Mouse (Mus musculus): ENCODE data around the gene Srpr. TPM values are rescaled to one million over a fixed set of nuclear protein-coding genes. Genes with fewer than 3 reads are reported as not detected.

Gene Srpr
- polyA plus RNA-seq, 1 experiment from 2014 or later: 139 TPM

GRCm38 (mm10) chr9:35198945-35199771, 817 bp upstream of the Srpr start:
- ATAC-seq (replicated peaks; ENCODE audit: low FRiP score, low read depth): peak; percentile 71
- H3K4me1 ChIP-seq (replicated peaks; ENCODE audit: insufficient read depth, low read length): peaks cover 7% of the 10 kb centered on the region; the same call in 1 of the 2 replicates
- DNase-seq (ENCODE audit: low spot score): peak; percentile 29
- no peaks in the 10 kb centered on the region for H3K36me3 ChIP-seq (ENCODE audit: insufficient read depth, low read length)
- no peak for TF ChIP-seq CTCF (IDR thresholded peaks at IDR 0.05; ENCODE audit: low read depth)
- peak overlapping the region; percentile 52 for H3K27ac ChIP-seq
- no peaks in the 10 kb centered on the region for H3K9me3 ChIP-seq (replicated peaks; ENCODE audit: low read length)
- peak overlapping the region; percentile 66 for H3K9ac ChIP-seq (ENCODE audit: low read depth, low read length)
- peak overlapping the region; percentile 65 for H3K4me3 ChIP-seq (replicated peaks; ENCODE audit: low read depth, low read length)
- H3K27me3 ChIP-seq (ENCODE audit: insufficient read depth, low read length): no peaks in the 10 kb centered on the region
- 20% methylated on average over 18 of the region's 18 CpGs for WGBS
- H3K4me2 ChIP-seq (ENCODE audit: low read length): peak overlapping the region; percentile 56

DNA sequence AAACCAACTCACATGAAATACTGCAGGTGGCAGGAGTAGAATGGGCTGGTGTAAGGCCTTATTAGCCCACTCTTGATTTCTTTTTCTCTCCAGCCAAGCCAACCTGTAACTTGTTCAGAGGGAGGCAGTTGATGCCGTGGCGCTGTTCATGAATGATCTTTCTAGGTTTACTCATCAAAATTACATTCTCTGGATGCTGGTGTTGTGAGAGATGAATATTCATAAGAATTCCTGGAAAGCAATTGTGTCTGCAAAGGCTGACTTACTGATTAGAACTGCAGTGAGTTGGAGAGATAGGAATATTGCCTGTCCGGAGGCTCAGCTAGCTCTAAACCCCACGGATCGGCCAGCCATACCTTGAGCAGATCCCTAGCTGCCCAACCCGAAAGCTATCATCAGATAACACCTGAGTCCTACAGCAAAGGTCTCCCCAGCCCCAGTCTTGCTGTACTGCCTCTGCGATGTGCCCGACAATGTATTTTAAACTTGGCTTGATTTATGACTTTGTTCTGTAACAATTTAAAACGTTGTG, 620 bp downstream of the Srpr start:
- H3K9me3 ChIP-seq (replicated peaks; ENCODE audit: low read length): no peaks in the 10 kb centered on the region
- H3K36me3 ChIP-seq (ENCODE audit: insufficient read depth, low read length): peaks cover 7% of the 10 kb centered on the region
- no peaks in the 10 kb centered on the region for H3K27me3 ChIP-seq (ENCODE audit: insufficient read depth, low read length)
- 41% methylated on average over 9 of the region's 9 CpGs for WGBS
- H3K4me2 ChIP-seq (ENCODE audit: low read length): peak overlapping the region; percentile 56
- ATAC-seq (replicated peaks; ENCODE audit: low FRiP score, low read depth): no peak
- H3K4me3 ChIP-seq (replicated peaks; ENCODE audit: low read depth, low read length): peak overlapping the region; percentile 65; the same call in 1 of the 2 replicates
- TF ChIP-seq CTCF (IDR thresholded peaks at IDR 0.05; ENCODE audit: low read depth): no peak
- H3K9ac ChIP-seq (ENCODE audit: low read depth, low read length): peak overlapping the region; percentile 66; the same call in 1 of the 2 replicates
- H3K27ac ChIP-seq: no peak overlapping the region
- DNase-seq (ENCODE audit: low spot score): no peak
- peaks cover 7% of the 10 kb centered on the region; the same call in 1 of the 2 replicates for H3K4me1 ChIP-seq (replicated peaks; ENCODE audit: insufficient read depth, low read length)

DNA sequence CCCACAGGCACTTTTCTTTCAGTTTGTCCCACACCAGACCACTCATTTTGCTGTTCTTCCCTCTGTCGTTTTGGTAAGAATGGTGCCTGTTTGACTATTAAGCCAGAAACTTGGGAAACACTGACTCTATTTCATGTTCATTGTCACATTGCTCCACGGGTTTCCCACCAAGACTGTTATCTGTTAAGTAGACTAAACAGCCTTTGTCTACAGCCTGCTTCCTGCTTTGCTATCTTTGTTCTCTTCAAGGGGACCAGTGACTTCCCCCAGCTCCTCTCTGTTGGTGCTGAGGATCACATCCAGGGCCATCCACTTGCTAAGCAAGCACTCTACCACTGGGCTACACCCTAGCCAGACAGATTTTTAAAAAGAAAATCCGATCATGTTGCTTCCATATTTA, 3.6 kb downstream of the Srpr start:
- no peak for TF ChIP-seq CTCF (IDR thresholded peaks at IDR 0.05; ENCODE audit: low read depth)
- Histone ChIP-seq H3K27ac (no peak overlapping the region), H3K27me3 (ENCODE audit: insufficient read depth, low read length) (no peaks in the 10 kb centered on the region), H3K9me3 (replicated peaks; ENCODE audit: low read length) (no peaks in the 10 kb centered on the region), H3K9ac (ENCODE audit: low read depth, low read length) (no peak overlapping the region), H3K4me3 (replicated peaks; ENCODE audit: low read depth, low read length) (no peak overlapping the region), H3K4me2 (ENCODE audit: low read length) (no peak overlapping the region), H3K36me3 (ENCODE audit: insufficient read depth, low read length) (peaks cover 35% of the 10 kb centered on the region), H3K4me1 (replicated peaks; ENCODE audit: insufficient read depth, low read length) (peaks cover 7% of the 10 kb centered on the region; the same call in 1 of the 2 replicates)
- 58% methylated on average over 3 of the region's 3 CpGs for WGBS
- ATAC-seq (replicated peaks; ENCODE audit: low FRiP score, low read depth) (no peak), DNase-seq (ENCODE audit: low spot score) (no peak)

DNA sequence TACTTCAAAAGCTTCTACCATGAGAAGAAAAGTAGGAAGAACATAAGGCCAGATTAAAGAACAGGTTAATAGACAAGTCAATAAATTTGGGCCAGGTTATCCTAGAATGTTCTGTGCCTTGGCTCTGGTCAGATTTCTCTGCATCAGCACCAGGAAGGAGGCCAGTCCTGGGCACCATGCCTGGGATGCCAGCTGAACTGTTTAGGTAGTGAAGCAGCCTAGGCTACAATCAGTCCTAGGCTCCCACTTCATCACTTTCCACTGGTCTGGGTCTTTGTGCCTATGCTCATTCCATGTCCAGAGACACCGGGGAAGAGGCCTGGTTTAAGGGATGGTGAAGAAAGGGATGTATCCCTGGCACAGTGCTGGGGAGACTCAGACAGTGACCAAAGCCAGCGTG, 4.4 kb downstream of the Srpr start:
- Histone ChIP-seq H3K4me1 (replicated peaks; ENCODE audit: insufficient read depth, low read length) (peaks cover 7% of the 10 kb centered on the region; the same call in 1 of the 2 replicates), H3K27ac (no peak overlapping the region), H3K9me3 (replicated peaks; ENCODE audit: low read length) (no peaks in the 10 kb centered on the region), H3K27me3 (ENCODE audit: insufficient read depth, low read length) (no peaks in the 10 kb centered on the region), H3K4me3 (replicated peaks; ENCODE audit: low read depth, low read length) (no peak overlapping the region), H3K36me3 (ENCODE audit: insufficient read depth, low read length) (peaks cover 41% of the 10 kb centered on the region), H3K4me2 (ENCODE audit: low read length) (no peak overlapping the region), H3K9ac (ENCODE audit: low read depth, low read length) (no peak overlapping the region)
- no peak for DNase-seq (ENCODE audit: low spot score)
- ATAC-seq (replicated peaks; ENCODE audit: low FRiP score, low read depth): no peak
- TF ChIP-seq CTCF (IDR thresholded peaks at IDR 0.05; ENCODE audit: low read depth): no peak
- WGBS: 96% methylated on average over 2 of the region's 2 CpGs

GRCm38 (mm10) chr9:35210542-35211474, 10.8 kb downstream of the Srpr start, which contains the start of gene Foxred1:
TSS of gene Foxred1 (minus strand) at chr9:35211055.
- DNase-seq (ENCODE audit: low spot score): peak; percentile 100
- H3K4me2 ChIP-seq (ENCODE audit: low read length): peak within 1 kb of the TSS; percentile 79
- peaks cover 13% of the 10 kb centered on the region; the same call in 1 of the 2 replicates for H3K4me1 ChIP-seq (replicated peaks; ENCODE audit: insufficient read depth, low read length)
- peak; percentile 100 for ATAC-seq (replicated peaks; ENCODE audit: low FRiP score, low read depth)
- H3K9ac ChIP-seq (ENCODE audit: low read depth, low read length): peak within 1 kb of the TSS; percentile 89
- no peaks in the 10 kb centered on the region for H3K9me3 ChIP-seq (replicated peaks; ENCODE audit: low read length)
- peaks cover 50% of the 10 kb centered on the region for H3K36me3 ChIP-seq (ENCODE audit: insufficient read depth, low read length)
- WGBS: under 1% methylated on average over 69 of the region's 72 CpGs
- H3K27ac ChIP-seq: peak within 1 kb of the TSS; percentile 95
- peak within 1 kb of the TSS; percentile 74 for H3K4me3 ChIP-seq (replicated peaks; ENCODE audit: low read depth, low read length)
- TF ChIP-seq CTCF (IDR thresholded peaks at IDR 0.05; ENCODE audit: low read depth): no peak
- H3K27me3 ChIP-seq (ENCODE audit: insufficient read depth, low read length): no peaks in the 10 kb centered on the region
